Mouse (Mus musculus): ENCODE measurements around the gene Nom1.

GRCm38 (mm10) chr5:29475556-29475955, 41.1 kb downstream of the Nom1 start:
- no peak for TF ChIP-seq BHLHE40 (IDR thresholded peaks at IDR 0.05; ENCODE audit: borderline replicate concordance, low read depth, low read length)
- TF ChIP-seq POLR2A (IDR thresholded peaks at IDR 0.05; ENCODE audit: control insufficient read depth in 1 of 2, insufficient read depth in 1 of 2, low read depth in 1 of 2, low read length in 2 of 2, poor library complexity in 1 of 2), result no peak
- TF ChIP-seq CTCF (IDR thresholded peaks at IDR 0.05 in 2 of 3, conservative IDR thresholded peaks at IDR 0.05 in 1 of 3; ENCODE audit: control insufficient read depth in 1 of 3, insufficient read depth in 1 of 3, low read depth in 2 of 3, low read length in 3 of 3, poor library complexity in 1 of 3, severe bottlenecking in 1 of 3), result no peak
- TF ChIP-seq POLR2AphosphoS2 (IDR thresholded peaks at IDR 0.05; ENCODE audit: low read length), result no peak
- TF ChIP-seq SMC3 (IDR thresholded peaks at IDR 0.05; ENCODE audit: low read depth, low read length), result no peak
- TF ChIP-seq ZC3H11A (IDR thresholded peaks at IDR 0.05; ENCODE audit: low read depth, low read length), result no peak
- TF ChIP-seq NELFE (IDR thresholded peaks at IDR 0.05; ENCODE audit: low read depth, low read length), result no peak
- no peak for TF ChIP-seq HCFC1 (IDR thresholded peaks at IDR 0.05; ENCODE audit: low read depth, low read length)
- TF ChIP-seq GATA1 (IDR thresholded peaks at IDR 0.05; ENCODE audit: low read depth, low read length), result no peak
- no peak for TF ChIP-seq UBTF (IDR thresholded peaks at IDR 0.05; ENCODE audit: borderline replicate concordance, insufficient read depth, low read depth, low read length)
